In genomic region chr14:21052781-21053130, GRCm38 (mm10) we compare ENCODE assay signal across 8 mouse cellular contexts. TPM values are rescaled to one million over a fixed set of nuclear protein-coding genes. Genes with fewer than 3 reads are reported as not detected.
DNase-seq lines count a peak whose midpoint lies in the region; ATAC-seq and TF ChIP-seq lines count a peak whose summit lies in the region.

No protein-coding gene starts in this region.

- TF ChIP-seq POLR2A in cortical plate, adult 2 months (IDR thresholded peaks at IDR 0.05; ENCODE audit: extremely low read depth, insufficient read depth, low read length), result no peak

- peaks cover 3% of the 10 kb centered on the region; the same call in 1 of the 2 replicates for H3K4me1 ChIP-seq in cortical plate, adult 2 months (ENCODE audit: control insufficient read depth, insufficient read depth, low read length)
- peaks cover 17% of the 10 kb centered on the region for H3K4me1 ChIP-seq in intestine, embryonic 14.5 days (replicated peaks; ENCODE audit: control insufficient read depth, insufficient read depth, low read length)
- H3K4me1 ChIP-seq in liver, embryonic 11.5 days (replicated peaks; ENCODE audit: control insufficient read depth, insufficient read depth, low read length), result peaks cover 3% of the 10 kb centered on the region; the same call in 1 of the 2 replicates

- no peaks in the 10 kb centered on the region for H3K27me3 ChIP-seq in intestine, embryonic 14.5 days (replicated peaks; ENCODE audit: control insufficient read depth, insufficient read depth, low read length)
- H3K27me3 ChIP-seq in liver, embryonic 11.5 days (replicated peaks; ENCODE audit: control insufficient read depth, insufficient read depth, low read length), result no peaks in the 10 kb centered on the region

- 0% methylated on average over 25 of the region's 25 CpGs for WGBS in intestine, embryonic 14.5 days
- under 1% methylated on average over 25 of the region's 25 CpGs for WGBS in liver, embryonic 11.5 days

- DNase-seq in thymus, postnatal 4 days, result peak; percentile 68
- DNase-seq in thymus, postnatal 25 days, result no peak
- DNase-seq in gastrocnemius, postnatal 4 days (ENCODE audit: low spot score in 2 of 2), result peak; percentile 63 to 78
- DNase-seq in intestine, embryonic 14.5 days (ENCODE audit: low spot score), result no peak
- DNase-seq in liver, embryonic 11.5 days (ENCODE audit: low spot score), result no peak
- DNase-seq in natural killer cell, adult 2 months (ENCODE audit: low spot score in 2 of 2), result no peak

- ATAC-seq in intestine, embryonic 14.5 days (replicated peaks; ENCODE audit: low FRiP score, low TSS enrichment, low read depth), result peak; percentile 87
- ATAC-seq in liver, embryonic 11.5 days (replicated peaks; ENCODE audit: low FRiP score), result peak; percentile 76
- peak; percentile 3; the same call in 1 of the 2 replicates for ATAC-seq in monocyte, adult 5-6 weeks (replicated peaks; ENCODE audit: insufficient number of reproducible peaks, low FRiP score, low TSS enrichment, poor library complexity, severe bottlenecking)

- no peak for TF ChIP-seq CTCF in cortical plate, adult 2 months (IDR thresholded peaks at IDR 0.05; ENCODE audit: extremely low read depth, insufficient read depth, low read length)

- H3K4me3 ChIP-seq in cortical plate, adult 2 months (ENCODE audit: insufficient read depth, low read length), result peak overlapping the region; percentile 80
- peak overlapping the region; percentile 87 for H3K4me3 ChIP-seq in intestine, embryonic 14.5 days (ENCODE audit: low read depth, low read length)
- peak overlapping the region; percentile 74 for H3K4me3 ChIP-seq in liver, embryonic 11.5 days (ENCODE audit: low read depth, low read length)

- H3K9ac ChIP-seq in intestine, embryonic 14.5 days (ENCODE audit: low read length), result peak overlapping the region; percentile 53
- H3K9ac ChIP-seq in liver, embryonic 11.5 days (ENCODE audit: low read depth, low read length), result peak overlapping the region; percentile 87

- H3K36me3 ChIP-seq in intestine, embryonic 14.5 days (ENCODE audit: control insufficient read depth, insufficient read depth, low read length), result no peaks in the 10 kb centered on the region
- H3K36me3 ChIP-seq in liver, embryonic 11.5 days (ENCODE audit: control insufficient read depth, insufficient read depth, low read length), result peaks cover 5% of the 10 kb centered on the region; the same call in 1 of the 2 replicates

- H3K9me3 ChIP-seq in intestine, embryonic 14.5 days (ENCODE audit: control insufficient read depth, low read length), result no peaks in the 10 kb centered on the region
- H3K9me3 ChIP-seq in liver, embryonic 11.5 days (ENCODE audit: control insufficient read depth, low read length), result no peaks in the 10 kb centered on the region

- H3K4me2 ChIP-seq in intestine, embryonic 14.5 days (ENCODE audit: low read length), result peak overlapping the region; percentile 91
- peak overlapping the region; percentile 95 for H3K4me2 ChIP-seq in liver, embryonic 11.5 days

- no peak overlapping the region for H3K27ac ChIP-seq in cortical plate, adult 2 months (ENCODE audit: insufficient read depth, low read length)
- H3K27ac ChIP-seq in intestine, embryonic 14.5 days (ENCODE audit: low read depth), result peak overlapping the region; percentile 94
- H3K27ac ChIP-seq in liver, embryonic 11.5 days (ENCODE audit: low read depth, low read length), result peak overlapping the region; percentile 94

RNA-seq across cellular contexts. Expression of gene Adk, which starts 0.4 kb away (rescaled TPM):
- 64.1 and 65.2 TPM in 2 replicates for polyA plus RNA-seq in cortical plate, adult 2 months (2012; rRNA removed)
- total RNA-seq in gastrocnemius, postnatal 4 days (2021), result 10 to 100 TPM; 40.6 to 57.3 TPM
- polyA plus RNA-seq in intestine, embryonic 14.5 days (2014; fragmentation: Nextera tagmentation; extraction: Ambion mirVana), result 180 TPM in 2 replicates
- 253 and 276 TPM in 2 replicates for polyA plus RNA-seq in liver, embryonic 11.5 days (2014; fragmentation: Nextera tagmentation; extraction: Ambion mirVana)
- total RNA-seq in monocyte, adult 5-6 weeks (2017), result 17.1 to 47.3 TPM (median 39.0 TPM) in 3 replicates

RNA-seq across cellular contexts. Expression of gene Ap3m1, which starts 0.4 kb away (rescaled TPM):
- polyA plus RNA-seq in cortical plate, adult 2 months (2012; rRNA removed), result 64.9 and 65.8 TPM in 2 replicates
- 10 to 100 TPM; 58.0 to 58.7 TPM for total RNA-seq in gastrocnemius, postnatal 4 days (2021)
- 73.3 and 82.7 TPM in 2 replicates for polyA plus RNA-seq in intestine, embryonic 14.5 days (2014; fragmentation: Nextera tagmentation; extraction: Ambion mirVana)
- 55.7 and 75.0 TPM in 2 replicates for polyA plus RNA-seq in liver, embryonic 11.5 days (2014; fragmentation: Nextera tagmentation; extraction: Ambion mirVana)
- 22.6 to 57.8 TPM (median 41.4 TPM) in 3 replicates for total RNA-seq in monocyte, adult 5-6 weeks (2017)

Comparison
In these comparisons a context has a peak if more than half of its experiments do, and no peak if none do; other contexts are left out.
1. DNase-seq: peak in thymus, postnatal 4 days (single experiment) and gastrocnemius, postnatal 4 days (2 of 2); none in thymus, postnatal 25 days (single experiment), intestine, embryonic 14.5 days (single experiment), liver, embryonic 11.5 days (single experiment) and natural killer cell, adult 2 months (0 of 2).
2. ATAC-seq: peak in every context shown above with its lines; median percentile 87 in intestine, embryonic 14.5 days; 76 in liver, embryonic 11.5 days; 3 in monocyte, adult 5-6 weeks.
3. Peak in every context shown above with its lines, with median percentiles within 50 percentile points of each other: H3K4me3 ChIP-seq.